Mouse (Mus musculus): ENCODE data around the gene Zfp119b.

- TF ChIP-seq CTCF (IDR thresholded peaks at IDR 0.05; ENCODE audit: low read depth, low read length): no peak
- no peak for TF ChIP-seq POLR2A (IDR thresholded peaks at IDR 0.05; ENCODE audit: borderline replicate concordance, low read depth, low read length)
Measured at GRCm38 (mm10) chr17:55969560-55969959, 20.3 kb upstream of the Zfp119b start.
